Mouse (Mus musculus) bone marrow, adult 2 months (tissue): ENCODE measurements around the gene Dus3l.

Experiments used
- CTCF ChIP-seq: fragments of 200-500 bp; IDR thresholded peaks from 2 replicates; pipeline ENCODE4 v1.5.1; 2011; ENCODE audit warnings: low read length, control low read depth; ENCODE audit not compliant: control insufficient read depth, insufficient read depth
- POLR2A ChIP-seq: fragments of 200-500 bp; IDR thresholded peaks from 2 replicates; pipeline ENCODE4 v1.6.1; 2011; ENCODE audit warnings: low read depth, mild to moderate bottlenecking, control low read depth, low read length, borderline replicate concordance; ENCODE audit not compliant: control insufficient read depth

DNA sequence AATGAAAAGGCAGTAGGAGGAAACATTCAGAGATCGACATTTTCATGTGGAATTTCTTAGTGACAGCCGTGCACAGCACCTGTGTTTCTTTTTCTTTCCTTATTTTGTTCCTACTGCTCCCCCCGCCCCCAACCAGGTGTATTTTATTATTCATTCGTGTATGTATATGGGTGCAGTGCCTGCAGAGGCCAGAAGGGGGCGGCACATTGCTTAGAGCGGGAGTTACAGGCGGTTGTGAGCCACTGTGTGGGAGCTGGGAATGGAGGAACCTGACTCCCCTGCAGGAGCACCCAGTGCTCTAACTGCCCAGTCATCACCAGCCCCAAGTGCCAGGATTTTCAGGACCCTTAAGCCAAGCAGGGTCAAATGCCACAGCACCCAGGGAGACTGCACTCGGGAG lies 28.0 kb upstream of the Dus3l start:
- no peak for TF ChIP-seq POLR2A
- peak; percentile 53 for TF ChIP-seq CTCF
